7 mouse cellular contexts compared by ENCODE assay signal in genomic region chr2:104711585-104712485, GRCm38 (mm10). TPM values are rescaled to one million over a fixed set of nuclear protein-coding genes. Genes with fewer than 3 reads are reported as not detected.
DNase-seq lines count a peak whose midpoint lies in the region; ATAC-seq lines count a peak whose summit lies in the region.

Gene Tcp11l1 (minus strand): TSS chr2:104712169.

- H3K9ac ChIP-seq in intestine, embryonic 15.5 days, result peak within 1 kb of the TSS; percentile 66

- no peaks in the 10 kb centered on the region for H3K36me3 ChIP-seq in intestine, embryonic 15.5 days

- peak; percentile 82 for DNase-seq in adrenal gland, adult 2 months
- DNase-seq in embryo, embryonic 10 days (ENCODE audit: low spot score), result peak; percentile 78
- peak; percentile 26 to 69 for DNase-seq in gastrocnemius, postnatal 36 days
- DNase-seq in left cerebral cortex, postnatal 36 days (ENCODE audit: low spot score in 2 of 2), result peak; percentile 81 to 82
- DNase-seq in mesoderm, embryonic 11.5 days (ENCODE audit: low read depth, low spot score), result peak; percentile 56
- peak; percentile 43 to 50 for DNase-seq in right cerebral cortex, postnatal 36 days (ENCODE audit: low spot score in 2 of 2)

- 0% methylated on average over 85 of the region's 99 CpGs for WGBS in intestine, embryonic 15.5 days

- H3K4me2 ChIP-seq in intestine, embryonic 15.5 days (replicated peaks), result peak within 1 kb of the TSS; percentile 76

- intact Hi-C loops in gastrocnemius, postnatal 36 days (cut with DNase I), result no loop called here
- intact Hi-C loops in left cerebral cortex, postnatal 36 days (cut with DNase I), result no loop called here

- H3K27ac ChIP-seq in intestine, embryonic 15.5 days, result peak within 1 kb of the TSS; percentile 71

- no peaks in the 10 kb centered on the region for H3K9me3 ChIP-seq in intestine, embryonic 15.5 days

- H3K27me3 ChIP-seq in intestine, embryonic 15.5 days (replicated peaks), result no peaks in the 10 kb centered on the region

- peak; percentile 93 for ATAC-seq in intestine, embryonic 15.5 days

- 0 out of 2 replicates have a peak, but pooled peaks cover 5% of the 10 kb centered on the region for H3K4me1 ChIP-seq in intestine, embryonic 15.5 days (replicated peaks)

- H3K4me3 ChIP-seq in intestine, embryonic 15.5 days (replicated peaks), result peak within 1 kb of the TSS; percentile 72

RNA-seq across cellular contexts. Expression of gene Tcp11l1, which starts in this region (rescaled TPM):
- total RNA-seq in adrenal gland, adult 2 months (2021), result 10 to 100 TPM in 1 of 2 experiments, 1 to 10 TPM in 1; 7.8 to 17.1 TPM
- 9.0 and 11.1 TPM in 2 replicates for polyA plus RNA-seq in adrenal gland, adult 2 months (2012; rRNA removed)
- total RNA-seq in gastrocnemius, postnatal 36 days (2021), result 1 to 10 TPM; 7.3 to 7.4 TPM
- polyA plus RNA-seq in intestine, embryonic 15.5 days (2015; fragmentation: Nextera tagmentation; extraction: Ambion mirVana), result 31.2 and 34.5 TPM in 2 replicates
- 10 to 100 TPM; 38.5 to 40.7 TPM for total RNA-seq in left cerebral cortex, postnatal 36 days (2021)

Comparison
In these comparisons a context has a peak if more than half of its experiments do, and no peak if none do; other contexts are left out.
1. Peak in every context shown above with its lines: DNase-seq, ATAC-seq, H3K4me3 ChIP-seq and H3K27ac ChIP-seq.